Mouse (Mus musculus) forebrain, postnatal 0 days (tissue): ENCODE measurements around the gene Taldo1. TPM values are rescaled to one million over a fixed set of nuclear protein-coding genes. Genes with fewer than 3 reads are reported as not detected.

Experiments
- ATAC-seq: fragments of 200-750 bp; cut with Nextera tagmentation; 2 replicates; pipeline ENCODE4 v1.8.0; 2017; ENCODE audit warnings: mild to moderate bottlenecking, moderate library complexity
- DNase-seq: peaks from one replicate; pipeline ENCODE4 v3.0.0-alpha.2; 2015
- H3K27ac ChIP-seq: fragments of 300-500 bp; sonication (generic); 2 replicates; pipeline ENCODE4 v1.5.1; 2014; ENCODE audit warnings: low read depth, mild to moderate bottlenecking, antibody characterized with exemption, low read length, moderate library complexity, mixed read lengths
- H3K27me3 ChIP-seq: fragments of 300-500 bp; sonication (generic); 2 replicates; pipeline ENCODE4 v1.6.1; 2014; ENCODE audit warnings: mild to moderate bottlenecking, low read length, mixed read lengths; ENCODE audit not compliant: insufficient read depth
- H3K36me3 ChIP-seq: fragments of 300-500 bp; sonication (generic); 2 replicates; pipeline ENCODE4 v1.6.1; 2014; ENCODE audit warnings: mild to moderate bottlenecking, moderate library complexity; ENCODE audit not compliant: insufficient read depth
- H3K4me1 ChIP-seq: fragments of 300-500 bp; sonication (generic); 2 replicates; pipeline ENCODE4 v1.6.1; 2014; ENCODE audit warnings: antibody characterized with exemption; ENCODE audit not compliant: insufficient read depth
- H3K4me2 ChIP-seq: fragments of 300-500 bp; sonication (generic); 2 replicates; pipeline ENCODE4 v1.6.1; 2014; ENCODE audit warnings: low read depth, mild to moderate bottlenecking, moderate library complexity
- H3K4me3 ChIP-seq: fragments of 300-500 bp; sonication (generic); 2 replicates; pipeline ENCODE4 v1.5.1; 2014; ENCODE audit warnings: low read depth, low read length, mixed read lengths
- H3K9ac ChIP-seq: fragments of 300-500 bp; sonication (generic); 2 replicates; pipeline ENCODE4 v1.6.1; 2014; ENCODE audit warnings: mild to moderate bottlenecking
- H3K9me3 ChIP-seq: fragments of 300-500 bp; sonication (generic); 2 replicates; pipeline ENCODE4 v1.6.1; 2016; ENCODE audit warnings: low read length
- CTCF ChIP-seq: sonication (generic); IDR thresholded peaks from 2 replicates; pipeline ENCODE4 v1.5.1; 2016; ENCODE audit warnings: antibody characterized with exemption, control low read depth, low read depth
- WGBS: fragments of 180-500 bp; shearing (Covaris S2); extraction: QIAGEN DNeasy Blood & Tissue Kit; methylation state at CpG from one replicate; pipeline ENCODE4 v1.1.7; 2014; 5-methylcytosine and 5-hydroxymethylcytosine counted together
- polyA plus RNA-seq: library from polyadenylated mRNA; unstranded; fragments of >200 nt; fragmentation: Nextera tagmentation; extraction: Ambion mirVana; gene quantifications from 2 replicates; pipeline ENCODE4 v1.2.1, GENCODE M21; 2015
- total RNA-seq: library from RNA; depleted of rRNA; stranded (reverse); fragments of >200 nt; gene quantifications from 2 replicates; pipeline ENCODE4 v1.2.3, GENCODE M21; 2014

Taldo1 gene
- total and polyA plus RNA-seq, 2 experiments from 2014 or later, result 224 to 304 TPM

GRCm38 (mm10) chr7:141432186-141432611 is 40.2 kb downstream of the Taldo1 start:
- no peak overlapping the region for H3K4me3 ChIP-seq
- no peak for TF ChIP-seq CTCF
- 82% methylated on average over 8 of the region's 8 CpGs for WGBS
- H3K27me3 ChIP-seq, result no peaks in the 10 kb centered on the region
- DNase-seq (no peak), ATAC-seq (no peak)
- no peak overlapping the region for H3K27ac ChIP-seq
- peaks cover 38% of the 10 kb centered on the region for H3K36me3 ChIP-seq
- peaks cover 31% of the 10 kb centered on the region for H3K4me1 ChIP-seq
- H3K4me2 ChIP-seq, result no peak overlapping the region
- H3K9ac ChIP-seq, result no peak overlapping the region
- H3K9me3 ChIP-seq, result no peaks in the 10 kb centered on the region

- ATAC-seq (no peak), DNase-seq (no peak)
- no peak for TF ChIP-seq CTCF
- H3K9me3 ChIP-seq, result no peaks in the 10 kb centered on the region
- H3K4me1 ChIP-seq, result peaks cover 35% of the 10 kb centered on the region
- H3K9ac ChIP-seq, result 0 out of 2 replicates have a peak overlapping the region, but pooled peaks have one; percentile 66
- H3K27ac ChIP-seq, result no peak overlapping the region
- peaks cover 38% of the 10 kb centered on the region for H3K36me3 ChIP-seq
- WGBS, result 73% methylated on average over 6 of the region's 6 CpGs
- no peak overlapping the region for H3K4me3 ChIP-seq
- H3K27me3 ChIP-seq, result no peaks in the 10 kb centered on the region
- H3K4me2 ChIP-seq, result 0 out of 2 replicates have a peak overlapping the region, but pooled peaks have one; percentile 87
These were observed 40.9 kb downstream of the Taldo1 start for GRCm38 (mm10) chr7:141432741-141433516.

- H3K4me3 ChIP-seq, result peak overlapping the region; percentile 53
- H3K27ac ChIP-seq, result peak overlapping the region; percentile 86
- H3K9ac ChIP-seq, result peak overlapping the region; percentile 66
- H3K4me1 ChIP-seq, result peaks cover 35% of the 10 kb centered on the region
- TF ChIP-seq CTCF, result no peak
- DNase-seq (no peak), ATAC-seq (no peak)
- peaks cover 38% of the 10 kb centered on the region for H3K36me3 ChIP-seq
- H3K9me3 ChIP-seq, result no peaks in the 10 kb centered on the region
- H3K4me2 ChIP-seq, result peak overlapping the region; percentile 87
- H3K27me3 ChIP-seq, result no peaks in the 10 kb centered on the region
- 74% methylated on average over 15 of the region's 15 CpGs for WGBS
These were observed 41.8 kb downstream of the Taldo1 start for GRCm38 (mm10) chr7:141433517-141434400.

- peak; percentile 19; the same call in 1 of the 2 replicates for ATAC-seq
These were observed 42.5 kb downstream of the Taldo1 start for GRCm38 (mm10) chr7:141434464-141434863.

GRCm38 (mm10) chr7:141435129-141435855 is 43.3 kb downstream of the Taldo1 start:
- peak overlapping the region; percentile 53 for H3K4me3 ChIP-seq
- no peak for TF ChIP-seq CTCF
- DNase-seq, result peak; percentile 73
- H3K27me3 ChIP-seq, result no peaks in the 10 kb centered on the region
- H3K4me2 ChIP-seq, result peak overlapping the region; percentile 87
- WGBS, result 3% methylated on average over 17 of the region's 17 CpGs
- H3K4me1 ChIP-seq, result peaks cover 31% of the 10 kb centered on the region
- ATAC-seq, result peak; percentile 32
- H3K9me3 ChIP-seq, result no peaks in the 10 kb centered on the region
- H3K9ac ChIP-seq, result peak overlapping the region; percentile 66
- H3K36me3 ChIP-seq, result peaks cover 42% of the 10 kb centered on the region
- peak overlapping the region; percentile 86 for H3K27ac ChIP-seq

More at GRCm38 (mm10) chr7:141434464-141434863, 42.5 kb downstream of the Taldo1 start:
- peak overlapping the region; percentile 53 for H3K4me3 ChIP-seq
- H3K9ac ChIP-seq, result peak overlapping the region; percentile 66
- peaks cover 31% of the 10 kb centered on the region for H3K4me1 ChIP-seq
- H3K4me2 ChIP-seq, result peak overlapping the region; percentile 87
- no peak for TF ChIP-seq CTCF
- peak overlapping the region; percentile 86 for H3K27ac ChIP-seq
- whole genome bisulfite sequencing, result 8% methylated on average over 8 of the region's 8 CpGs
- no peaks in the 10 kb centered on the region for H3K27me3 ChIP-seq
- no peaks in the 10 kb centered on the region for H3K9me3 ChIP-seq
- DNase-seq, result peak; percentile 83
- H3K36me3 ChIP-seq, result peaks cover 38% of the 10 kb centered on the region

GRCm38 (mm10) chr7:141435856-141436522 is 44.0 kb downstream of the Taldo1 start:
- ATAC-seq (no peak), DNase-seq (no peak)
- no peak for TF ChIP-seq CTCF
- peaks cover 31% of the 10 kb centered on the region for H3K4me1 ChIP-seq
- peak overlapping the region; percentile 53; the same call in 1 of the 2 replicates for H3K4me3 ChIP-seq
- H3K4me2 ChIP-seq, result peak overlapping the region; percentile 93
- no peaks in the 10 kb centered on the region for H3K9me3 ChIP-seq
- WGBS, result 81% methylated on average over 9 of the region's 9 CpGs
- H3K27ac ChIP-seq, result peak overlapping the region; percentile 86; the same call in 1 of the 2 replicates
- peaks cover 35% of the 10 kb centered on the region for H3K36me3 ChIP-seq
- H3K27me3 ChIP-seq, result no peaks in the 10 kb centered on the region
- no peak overlapping the region for H3K9ac ChIP-seq
